22 mouse cellular contexts compared by ENCODE assay signal in the genomic region with DNA sequence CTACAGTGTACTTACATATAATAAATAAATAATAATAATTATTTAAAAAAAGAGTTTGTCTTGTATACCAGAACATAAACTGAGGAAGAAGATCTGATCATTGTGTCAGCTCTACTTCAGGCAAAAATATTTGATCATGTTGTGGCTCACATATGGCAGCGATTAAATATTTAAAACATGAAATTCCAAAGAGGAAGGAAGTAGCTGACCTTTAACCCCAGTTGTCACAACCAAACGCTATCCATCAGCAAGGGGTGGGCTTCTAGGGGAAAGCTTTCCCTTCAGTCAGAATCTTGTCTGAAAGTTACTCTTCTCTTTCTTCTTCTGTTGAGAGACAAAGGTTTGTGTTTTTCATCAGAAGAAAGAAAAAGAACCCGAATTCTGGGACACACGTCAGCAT.
"Had no signal": no experiment of that assay in that cellular context is flagged by ENCODE, and none has a peak within 500 bp of the region (broad histone marks: within the 10 kb centered on the region; RNA-seq: fewer than 3 reads in every experiment).

No protein-coding gene starts in this region.

- H3K36me3 ChIP-seq: heart, embryonic 10.5 days; heart, embryonic 12.5 days; hindbrain, embryonic 10.5 days; hindbrain, embryonic 12.5 days; intestine, embryonic 15.5 days; limb, embryonic 13.5 days; limb, embryonic 15.5 days; liver, embryonic 12.5 days had no signal

- H3K4me3 ChIP-seq: gastrocnemius, adult 2 months; heart, embryonic 10.5 days; heart, embryonic 12.5 days; hindbrain, embryonic 10.5 days; hindbrain, embryonic 12.5 days; intestine, embryonic 15.5 days; layer of hippocampus, adult 2 months; limb, embryonic 13.5 days; limb, embryonic 15.5 days; liver, embryonic 12.5 days had no signal

- DNase-seq: gastrocnemius, adult 2 months; gastrocnemius, postnatal 10 days; gastrocnemius, postnatal 25 days; heart, adult 18-20 months; heart, postnatal 4 days; kidney, adult 18-20 months; layer of hippocampus, adult 9-11 months; layer of hippocampus, postnatal 36 days; left cerebral cortex, postnatal 4 days had no signal

- ATAC-seq: hindbrain, embryonic 16.5 days; inflammation-experienced regulatory T-cells, adult 6 months; intestine, embryonic 15.5 days; intestine, postnatal 0 days; liver, embryonic 12.5 days had no signal

- H3K9me3 ChIP-seq: heart, embryonic 10.5 days; heart, embryonic 12.5 days; hindbrain, embryonic 10.5 days; hindbrain, embryonic 12.5 days; intestine, embryonic 15.5 days; limb, embryonic 13.5 days; limb, embryonic 15.5 days; liver, embryonic 12.5 days had no signal

- H3K4me1 ChIP-seq: heart, embryonic 10.5 days; hindbrain, embryonic 10.5 days; hindbrain, embryonic 12.5 days; intestine, embryonic 15.5 days; limb, embryonic 13.5 days; limb, embryonic 15.5 days; liver, embryonic 12.5 days had no signal

- H3K9ac ChIP-seq: heart, embryonic 12.5 days; hindbrain, embryonic 12.5 days; hindbrain, embryonic 14.5 days; intestine, embryonic 15.5 days; limb, embryonic 13.5 days; limb, embryonic 15.5 days; liver, embryonic 12.5 days had no signal

- H3K27me3 ChIP-seq: heart, embryonic 12.5 days; hindbrain, embryonic 12.5 days; intestine, embryonic 15.5 days; limb, embryonic 13.5 days; limb, embryonic 15.5 days had no signal

- H3K4me2 ChIP-seq: heart, embryonic 12.5 days; hindbrain, embryonic 12.5 days; hindbrain, embryonic 14.5 days; intestine, embryonic 15.5 days; limb, embryonic 13.5 days; limb, embryonic 15.5 days; liver, embryonic 12.5 days had no signal

- H3K27ac ChIP-seq: gastrocnemius, adult 2 months; heart, embryonic 10.5 days; hindbrain, embryonic 10.5 days; hindbrain, embryonic 12.5 days; hindbrain, embryonic 14.5 days; intestine, embryonic 15.5 days; layer of hippocampus, adult 2 months; limb, embryonic 13.5 days; limb, embryonic 15.5 days; liver, embryonic 12.5 days had no signal
